Mouse (Mus musculus) hematopoietic stem cell, adult 5-6 weeks (primary cell): ENCODE results near the gene E2f8. TPM values are rescaled to one million over a fixed set of nuclear protein-coding genes. Genes with fewer than 3 reads are reported as not detected.
A peak's percentile ranks its signal among the peaks of the same experiment; 100 is the strongest.

ENCODE experiments used
- ATAC-seq, 2 experiments: fragments of 125-278 bp in 1 of 2; replicated peaks in 1 of 2; 2 replicates each; pipeline ENCODE4 v1.8.0; 2016 to 2017; ENCODE audit warnings: inconsistent platforms in 2 of 2, mild to moderate bottlenecking in 2 of 2, moderate number of reproducible peaks in 2 of 2, low read depth in 1 of 2, moderate TSS enrichment in 1 of 2; ENCODE audit not compliant: low FRiP score in 2 of 2, poor library complexity in 2 of 2, severe bottlenecking in 2 of 2, insufficient read depth in 1 of 2, low TSS enrichment in 1 of 2
- total RNA-seq: library from RNA; stranded (forward); fragments of 172-1452, 232-1000 nt; gene quantifications from 2 replicates; pipeline ENCODE4 v1.2.3, GENCODE M21; 2017

E2f8 gene
- total RNA-seq, 1 experiment from 2014 or later = 20.5 TPM

DNA sequence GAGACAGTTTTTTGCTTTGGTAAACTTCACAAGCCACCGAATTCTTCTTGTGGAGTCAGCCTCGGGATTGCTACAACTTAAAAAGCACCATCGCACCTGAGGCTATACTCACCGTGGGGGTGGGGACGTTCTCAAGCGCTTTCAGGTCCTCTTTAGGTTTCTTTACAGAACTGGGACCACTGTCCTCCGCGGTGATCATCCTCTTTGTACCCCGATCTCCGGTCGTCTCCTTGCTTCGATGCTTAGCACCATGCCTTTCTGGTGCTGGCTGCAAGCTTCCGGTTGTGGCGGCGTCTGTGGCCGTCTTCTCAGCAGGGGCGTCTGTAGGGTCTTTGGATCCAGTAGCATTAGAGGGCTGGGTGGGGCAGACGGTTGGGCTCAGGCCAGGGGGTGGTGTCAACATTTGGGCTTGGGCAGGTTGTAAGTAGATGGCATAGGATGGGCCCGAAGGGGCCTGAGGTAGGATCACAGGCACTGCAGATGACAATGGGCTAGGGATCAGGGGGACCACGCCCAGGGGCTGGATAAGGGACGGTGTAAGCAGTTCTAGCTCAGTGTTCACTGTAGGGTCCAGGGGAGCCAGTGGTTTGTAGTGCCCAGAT, 10.7 kb downstream of the E2f8 start:
- no peak for ATAC-seq

GRCm38 (mm10) chr7:48870144-48870543, 11.3 kb downstream of the E2f8 start:
- ATAC-seq = no peak

GRCm38 (mm10) chr7:48867576-48867975, 13.8 kb downstream of the E2f8 start:
- ATAC-seq = no peak

DNA sequence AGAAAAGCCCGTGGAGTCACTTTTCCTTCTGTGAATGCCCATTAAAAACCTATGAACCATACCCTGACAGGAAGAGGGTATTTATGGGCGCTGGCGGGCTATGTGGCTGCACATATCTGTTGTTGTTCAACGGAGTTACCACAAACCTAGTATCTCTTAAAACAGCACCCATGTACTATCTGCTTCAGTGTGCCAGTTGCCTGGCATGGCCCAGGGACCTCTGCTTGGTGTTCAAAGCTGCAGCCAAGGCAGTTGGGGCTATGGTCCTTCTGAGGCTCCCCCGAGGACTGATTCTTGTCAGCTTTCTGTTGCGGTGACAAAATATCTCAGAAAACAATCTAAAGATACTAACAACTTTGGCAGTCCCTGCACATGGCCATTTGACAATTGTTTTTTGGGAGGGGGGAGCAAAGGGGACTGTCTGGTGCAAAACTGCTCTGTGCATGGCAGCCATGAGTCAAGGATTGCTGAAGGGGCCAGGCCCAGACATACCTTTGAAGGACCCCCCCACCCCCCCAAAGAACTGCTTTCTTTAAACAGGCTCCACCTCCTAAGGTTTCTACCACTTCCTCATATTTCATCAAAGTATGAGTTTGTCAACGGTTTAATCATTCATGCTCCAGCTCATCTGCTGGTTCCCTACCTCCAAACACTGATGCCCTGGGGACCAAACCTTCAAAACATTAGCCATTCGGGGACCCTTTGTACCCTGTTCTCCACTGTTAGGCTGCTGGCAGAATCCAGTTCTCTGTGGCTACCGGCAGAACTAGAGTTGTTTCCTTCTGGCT, 16.5 kb downstream of the E2f8 start:
- peak in 1 of 2 experiments; percentile 24; a peak in 1 of 4 replicates for ATAC-seq

DNA sequence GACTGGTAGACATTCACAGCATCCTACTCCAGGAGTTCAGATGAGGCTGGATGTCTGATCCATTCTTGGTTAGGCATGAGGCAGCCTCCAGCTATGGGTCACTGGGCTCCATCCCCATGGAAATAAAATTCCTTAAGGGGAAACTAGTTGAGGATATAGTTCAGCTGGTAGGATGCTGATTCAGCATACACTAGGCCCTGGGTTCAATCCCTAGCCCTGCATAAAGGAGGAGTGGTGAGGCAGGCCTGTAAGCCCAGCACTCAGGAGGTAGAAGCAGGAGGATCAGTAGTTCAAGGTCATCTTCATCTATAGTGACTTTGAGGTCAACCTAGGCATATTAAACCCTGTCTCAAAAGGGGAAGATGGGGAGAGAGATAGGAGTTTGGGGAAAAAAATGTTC, 17.2 kb downstream of the E2f8 start:
- ATAC-seq = no peak

DNA sequence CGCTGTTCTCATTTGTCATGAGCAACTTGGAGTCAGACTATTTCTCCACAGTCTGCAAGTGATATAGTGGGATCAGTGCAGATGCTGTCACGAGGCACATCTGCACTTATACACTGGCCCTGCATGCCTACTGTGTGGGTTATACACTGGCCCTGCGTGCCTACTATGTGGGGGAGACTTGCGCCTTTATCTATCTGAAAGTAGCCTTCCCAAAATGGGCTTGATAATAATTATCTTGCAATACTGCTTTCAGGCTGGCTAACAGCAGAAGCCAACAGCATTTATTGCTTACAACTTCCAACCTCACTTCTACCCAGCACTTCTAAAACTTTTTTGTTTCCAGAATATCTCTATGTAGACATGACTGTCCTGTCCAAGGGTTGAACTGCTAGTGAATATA, 19.6 kb downstream of the E2f8 start:
- no peak for ATAC-seq

DNA sequence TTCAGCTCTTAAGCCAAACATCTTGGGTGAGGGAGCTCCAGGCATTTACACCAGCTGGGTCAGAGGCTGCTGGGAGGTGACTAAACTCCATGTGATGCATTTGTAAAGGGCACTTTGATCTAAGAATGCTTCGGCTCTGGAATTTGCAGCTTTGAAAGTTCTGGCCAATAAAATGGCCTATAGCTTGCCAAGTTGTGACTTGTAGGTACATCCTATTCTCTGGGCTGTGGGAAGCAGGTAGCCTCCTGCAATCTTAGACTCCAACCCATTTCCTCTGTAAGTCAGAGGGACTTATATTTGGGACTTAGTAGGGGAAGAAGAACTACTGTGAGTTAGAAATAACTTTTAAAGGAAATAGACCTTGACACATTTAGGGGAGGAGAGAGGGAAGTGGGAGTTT, 20.4 kb downstream of the E2f8 start:
- peak; percentile 4 to 26; a peak in 2 of 4 replicates for ATAC-seq

GRCm38 (mm10) chr7:48859362-48859761, 22.0 kb downstream of the E2f8 start:
- ATAC-seq = peak; percentile 50 to 63

DNA sequence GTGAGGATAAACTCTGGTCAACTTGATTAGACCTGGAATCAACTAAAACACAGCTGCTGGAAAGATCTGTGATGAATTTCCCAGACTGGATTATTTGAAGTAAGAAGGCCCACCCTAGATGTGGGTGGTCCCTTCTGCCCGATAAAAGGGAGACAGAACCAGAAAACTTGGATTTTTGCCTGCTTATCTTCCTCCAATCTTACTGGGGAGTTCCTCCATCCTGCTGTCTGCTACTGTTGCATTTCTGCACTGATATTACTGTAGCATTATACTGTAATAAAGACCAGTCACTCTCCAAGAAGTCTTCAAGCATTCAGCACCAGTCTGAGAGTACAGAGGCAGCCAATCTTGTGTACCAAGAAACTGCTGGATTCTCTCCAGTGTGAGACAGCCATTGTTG, 23.1 kb downstream of the E2f8 start:
- no peak for ATAC-seq

GRCm38 (mm10) chr7:48855461-48855860, 25.9 kb downstream of the E2f8 start:
- no peak for ATAC-seq

GRCm38 (mm10) chr7:48853496-48853895, 27.9 kb downstream of the E2f8 start:
- no peak for ATAC-seq

DNA sequence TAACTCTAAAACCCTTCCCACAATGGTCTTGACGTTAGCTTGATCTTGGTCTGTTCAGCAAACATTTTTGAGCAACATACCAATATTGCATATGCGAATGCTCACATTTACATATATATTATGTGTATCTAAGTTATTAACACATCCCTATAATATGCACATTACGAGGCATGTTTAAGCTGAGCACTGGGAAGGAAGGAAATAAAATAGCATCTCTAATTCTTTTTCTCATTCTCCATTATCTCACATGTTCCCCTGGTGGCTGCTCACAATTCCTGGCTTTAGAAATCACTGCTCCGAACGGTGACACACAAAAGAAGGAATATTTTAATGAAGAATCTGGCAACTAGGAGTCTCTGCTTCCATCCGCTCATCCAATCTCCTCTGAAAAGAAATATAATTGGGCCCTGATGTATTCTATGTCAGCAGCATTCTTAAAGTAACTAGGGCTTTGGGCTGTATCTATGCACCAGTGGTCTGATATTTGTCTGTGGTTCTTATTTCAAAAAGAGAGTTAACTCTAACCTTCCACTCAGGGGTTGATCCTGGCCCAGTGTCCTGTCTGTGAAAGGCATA, 29.8 kb downstream of the E2f8 start:
- ATAC-seq = no peak

GRCm38 (mm10) chr7:48847820-48848650, 33.4 kb downstream of the E2f8 start, which contains the start of gene Csrp3:
Gene Csrp3, minus strand, starts transcription at chr7:48848033.
- ATAC-seq = no peak

DNA sequence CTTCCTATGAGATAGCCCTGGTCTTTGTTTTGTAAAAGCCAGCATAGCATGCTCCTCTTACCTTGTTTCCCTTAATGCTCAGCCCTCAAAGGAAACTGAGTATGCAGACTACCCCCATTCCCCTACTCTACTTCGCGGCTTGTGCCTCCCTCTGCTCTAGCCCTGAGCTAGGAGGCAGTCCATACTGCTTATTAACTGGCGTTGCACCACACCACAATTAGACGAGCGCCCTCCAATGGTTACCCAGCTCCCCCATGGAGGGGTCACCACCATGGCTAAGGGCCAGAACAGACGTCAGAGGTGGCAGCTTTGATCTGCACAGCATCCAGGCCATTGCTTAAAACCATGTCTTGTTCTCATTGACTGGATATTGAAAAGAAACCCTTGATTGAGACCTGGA, 34.6 kb downstream of the E2f8 start:
- no peak for ATAC-seq

DNA sequence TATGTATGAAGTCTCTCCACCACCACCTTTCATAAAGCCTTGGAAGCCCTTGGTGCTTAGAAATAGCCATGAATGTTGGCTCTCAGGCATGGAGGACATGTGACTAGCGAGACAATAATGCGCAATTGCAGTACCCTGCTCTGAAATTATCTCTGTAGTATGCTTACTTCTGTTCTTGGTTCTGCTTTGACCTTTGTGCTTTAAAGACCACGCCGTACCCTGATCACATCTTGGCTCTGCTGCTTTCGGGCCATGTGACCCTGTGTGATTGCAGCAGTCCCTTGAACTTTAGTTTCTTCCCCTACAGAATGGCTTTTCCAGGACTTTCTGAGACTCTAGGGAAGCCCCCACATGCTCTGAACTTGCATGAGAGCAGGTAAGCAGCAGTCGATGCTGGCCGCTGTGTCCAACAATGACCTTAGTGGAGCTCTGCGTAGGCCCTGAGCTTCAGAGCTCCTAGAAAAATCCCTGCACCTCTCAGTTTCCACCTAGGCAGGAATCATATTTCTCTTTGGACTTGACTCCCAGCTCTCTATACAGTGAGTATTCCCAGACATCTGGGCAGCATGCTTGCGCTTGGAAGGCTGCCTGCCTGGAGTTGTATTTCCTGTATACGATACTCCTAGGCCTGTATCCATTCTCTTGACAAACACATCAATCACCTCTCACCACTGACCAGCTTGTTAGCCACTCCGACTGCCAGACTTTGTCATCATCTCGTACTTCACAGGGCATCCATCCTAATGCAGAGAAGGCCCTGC, 36.0 kb downstream of the E2f8 start:
- no peak for ATAC-seq

- ATAC-seq = no peak
These were observed 37.9 kb downstream of the E2f8 start for GRCm38 (mm10) chr7:48843541-48843940.

- no peak for ATAC-seq
These were observed 39.0 kb downstream of the E2f8 start for GRCm38 (mm10) chr7:48842353-48842752.
